Mouse (Mus musculus) heart, adult 2 months (tissue): ENCODE measurements around the gene Gnb1l. TPM values are rescaled to one million over a fixed set of nuclear protein-coding genes. Genes with fewer than 3 reads are reported as not detected.

Experiments
- DNase-seq, 2 experiments: peaks; one replicate each; pipeline ENCODE4 v3.0.0; 2021
- H3K27ac ChIP-seq: fragments of 200-600 bp; 2 replicates; pipeline ENCODE4 v1.8.1; 2022
- H3K27me3 ChIP-seq: fragments of 200-500 bp; 2 replicates; pipeline ENCODE4 v1.6.1; 2012; ENCODE audit warnings: mild to moderate bottlenecking, low read length, inconsistent platforms, mixed read lengths; ENCODE audit not compliant: control insufficient read depth, insufficient read depth
- H3K36me3 ChIP-seq: fragments of 200-500 bp; 2 replicates; pipeline ENCODE4 v1.6.1; 2012; ENCODE audit warnings: low read length, inconsistent platforms; ENCODE audit not compliant: control insufficient read depth, insufficient read depth
- H3K4me1 ChIP-seq: fragments of 200-500 bp; 2 replicates; pipeline ENCODE4 v1.6.1; 2011; ENCODE audit warnings: low read length; ENCODE audit not compliant: control insufficient read depth, insufficient read depth
- H3K4me3 ChIP-seq: fragments of 200-600 bp; 2 replicates; pipeline ENCODE4 v1.8.1; 2022
- H3K79me2 ChIP-seq: fragments of 200-500 bp; replicated peaks from 2 replicates; pipeline ENCODE4 v1.6.1; 2012; ENCODE audit warnings: mild to moderate bottlenecking, inconsistent platforms, low read length, moderate library complexity, mixed read lengths; ENCODE audit not compliant: control insufficient read depth, insufficient read depth
- H3K9ac ChIP-seq: fragments of 200-500 bp; 2 replicates; pipeline ENCODE4 v1.6.1; 2012; ENCODE audit warnings: low read depth, mild to moderate bottlenecking, control low read depth, inconsistent platforms, low read length, mixed read lengths
- CTCF ChIP-seq: fragments of 200-600 bp; IDR thresholded peaks from 2 replicates; pipeline ENCODE4 v1.8.1; 2022; ENCODE audit warnings: antibody characterized with exemption, mild to moderate bottlenecking, moderate library complexity
- EP300 ChIP-seq: fragments of 200-500 bp; IDR thresholded peaks from 2 replicates; pipeline ENCODE4 v1.6.1; 2011; ENCODE audit warnings: low read depth, low read length, control low read depth; ENCODE audit not compliant: insufficient read depth
- POLR2A ChIP-seq: fragments of 200-500 bp; IDR thresholded peaks from 2 replicates; pipeline ENCODE4 v1.6.1; 2011; ENCODE audit warnings: mild to moderate bottlenecking, low read depth, low read length, control low read depth; ENCODE audit not compliant: insufficient read depth
- WGBS: fragments of 180-500 bp; shearing (Covaris S2); methylation state at CpG from one replicate; pipeline ENCODE4 v1.1.7; 2018; 5-methylcytosine and 5-hydroxymethylcytosine counted together
- intact Hi-C: fragments of 180-260 bp; cut with DNase I; formaldehyde crosslinking; loops from one replicate; pipeline ENCODE4 v1.15.1; 2025
- polyA plus RNA-seq: library from polyadenylated mRNA; depleted of rRNA; stranded (reverse); fragments of >200 nt; gene quantifications from 2 replicates; pipeline ENCODE4 v1.2.3, GENCODE M21; 2012
- total RNA-seq, 2 experiments: library from RNA; stranded (reverse); gene quantifications; 2 replicates each; pipeline ENCODE4 v1.2.3; 2021

Gene Gnb1l
- total and polyA plus RNA-seq, 3 experiments, result 5.3 to 8.5 (median 7.4) TPM

DNA sequence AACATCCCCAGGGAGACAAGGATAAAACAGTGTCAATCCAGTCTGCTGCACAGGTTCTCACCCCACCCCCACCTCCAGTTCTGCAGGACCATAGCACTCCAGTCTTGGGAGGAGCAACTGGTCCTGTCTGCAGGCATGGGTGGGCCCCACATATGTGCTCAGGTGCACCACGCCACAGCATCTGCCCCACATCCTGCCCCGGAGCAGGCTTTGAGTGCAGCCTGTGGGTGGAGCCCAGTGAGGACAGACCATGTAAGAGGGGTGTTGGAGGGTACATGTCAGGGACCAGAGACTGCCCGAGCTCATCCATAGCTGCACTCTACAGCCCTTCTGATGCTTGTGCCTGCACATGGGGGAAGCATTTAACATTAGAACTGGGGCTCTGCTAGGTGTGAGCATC is 57.9 kb downstream of the Gnb1l start:
- intact Hi-C loops, result no loop called here
- H3K4me3 ChIP-seq, result no peak overlapping the region
- no peaks in the 10 kb centered on the region for H3K27me3 ChIP-seq
- TF ChIP-seq CTCF (no peak), POLR2A (no peak), EP300 (no peak)
- H3K79me2 ChIP-seq, result no peaks in the 10 kb centered on the region
- no peak for DNase-seq
- H3K36me3 ChIP-seq, result no peaks in the 10 kb centered on the region
- no peak overlapping the region for H3K9ac ChIP-seq
- WGBS, result 86% methylated on average over 3 of the region's 3 CpGs
- H3K27ac ChIP-seq, result no peak overlapping the region
- H3K4me1 ChIP-seq, result no peaks in the 10 kb centered on the region

- intact Hi-C loops, result no loop called here
- no peak overlapping the region for H3K4me3 ChIP-seq
- no peak overlapping the region for H3K9ac ChIP-seq
- H3K79me2 ChIP-seq, result no peaks in the 10 kb centered on the region
- 47% methylated on average over 2 of the region's 2 CpGs for WGBS
- no peak overlapping the region for H3K27ac ChIP-seq
- no peaks in the 10 kb centered on the region for H3K27me3 ChIP-seq
- no peak for TF ChIP-seq CTCF
- no peak for TF ChIP-seq POLR2A
- no peak for TF ChIP-seq EP300
- DNase-seq, result peak in 1 of 2 experiments; percentile 18
- no peaks in the 10 kb centered on the region for H3K4me1 ChIP-seq
- H3K36me3 ChIP-seq, result no peaks in the 10 kb centered on the region
Observed at GRCm38 (mm10) chr16:18564472-18564871, 66.0 kb downstream of the Gnb1l start.

- Histone ChIP-seq H3K36me3 (no peaks in the 10 kb centered on the region), H3K9ac (no peak overlapping the region), H3K4me3 (no peak overlapping the region), H3K79me2 (no peaks in the 10 kb centered on the region), H3K27me3 (no peaks in the 10 kb centered on the region), H3K27ac (no peak overlapping the region), H3K4me1 (no peaks in the 10 kb centered on the region)
- intact Hi-C loops, result no loop called here
- WGBS, result 87% methylated on average over 7 of the region's 7 CpGs
- TF ChIP-seq CTCF (no peak), EP300 (no peak), POLR2A (no peak)
- DNase-seq, result no peak
Observed at GRCm38 (mm10) chr16:18568599-18568998, 70.1 kb downstream of the Gnb1l start.

DNA sequence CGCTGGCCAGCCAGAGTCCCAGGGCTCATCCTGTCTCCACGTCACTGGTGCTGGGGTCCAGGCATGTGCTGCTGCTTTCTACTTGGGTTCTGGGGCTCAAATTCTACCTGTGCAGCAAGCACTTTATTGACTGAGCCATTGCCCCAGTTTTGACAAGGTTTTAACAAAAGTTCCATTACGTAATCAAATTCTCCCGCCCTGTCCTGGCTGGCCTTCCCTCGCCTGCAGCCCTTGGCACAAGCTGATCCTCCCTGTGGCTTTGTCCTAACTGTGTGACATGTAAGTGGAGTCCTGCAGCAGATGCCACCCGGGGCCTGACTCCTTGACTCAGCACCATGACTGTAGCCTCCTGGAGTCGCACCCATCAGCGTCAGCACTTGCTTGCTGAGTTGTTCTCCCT is 75.7 kb downstream of the Gnb1l start:
- Histone ChIP-seq H3K9ac (no peak overlapping the region), H3K27ac (no peak overlapping the region), H3K4me3 (no peak overlapping the region), H3K36me3 (no peaks in the 10 kb centered on the region), H3K79me2 (no peaks in the 10 kb centered on the region), H3K4me1 (no peaks in the 10 kb centered on the region), H3K27me3 (0 out of 2 replicates have a peak, but pooled peaks cover 1% of the 10 kb centered on the region)
- no peak for DNase-seq
- 55% methylated on average over 8 of the region's 8 CpGs for WGBS
- intact Hi-C loops, result no loop called here
- TF ChIP-seq CTCF, result no peak
- TF ChIP-seq EP300, result no peak
- no peak for TF ChIP-seq POLR2A

- intact Hi-C loops, result no loop called here
- no peaks in the 10 kb centered on the region for H3K79me2 ChIP-seq
- H3K27me3 ChIP-seq, result peaks cover 15% of the 10 kb centered on the region
- no peak for DNase-seq
- peaks cover 2% of the 10 kb centered on the region; the same call in 1 of the 2 replicates for H3K4me1 ChIP-seq
- no peak overlapping the region for H3K27ac ChIP-seq
- no peak overlapping the region for H3K9ac ChIP-seq
- 44% methylated on average over 3 of the region's 3 CpGs for WGBS
- TF ChIP-seq POLR2A, result no peak
- no peak for TF ChIP-seq EP300
- TF ChIP-seq CTCF, result no peak
- no peaks in the 10 kb centered on the region for H3K36me3 ChIP-seq
- no peak overlapping the region for H3K4me3 ChIP-seq
Observed at GRCm38 (mm10) chr16:18577071-18577470, 78.6 kb downstream of the Gnb1l start.

DNA sequence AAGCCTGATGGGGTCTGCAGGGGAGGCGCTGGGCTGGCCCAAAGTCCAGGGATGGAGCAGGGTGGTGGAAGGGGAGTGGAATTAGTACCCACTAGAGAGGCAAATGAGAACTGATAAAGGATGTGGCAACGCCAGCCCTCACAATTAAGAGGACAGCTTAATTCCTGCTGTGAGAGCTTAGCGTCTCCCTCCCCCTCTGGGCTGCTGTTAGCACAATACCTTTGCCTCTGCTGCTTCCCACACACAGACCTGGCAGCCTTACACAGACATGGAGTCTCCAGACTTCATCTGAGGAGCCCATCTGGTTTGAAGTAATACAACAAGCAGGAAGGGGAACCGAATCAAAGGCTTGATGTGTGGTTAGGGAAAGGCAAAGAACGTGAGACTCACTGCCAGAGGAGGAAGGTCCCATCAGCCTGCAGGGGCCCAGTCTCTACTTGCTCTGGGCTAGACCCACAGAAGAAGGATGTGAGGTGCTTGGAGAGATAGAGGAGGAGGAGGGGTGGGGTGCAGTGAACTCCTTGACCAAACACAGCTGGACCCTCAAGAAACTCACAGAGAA is 79.2 kb downstream of the Gnb1l start:
- peaks cover 21% of the 10 kb centered on the region for H3K27me3 ChIP-seq
- WGBS, result 52% methylated on average over 5 of the region's 5 CpGs
- no peak overlapping the region for H3K9ac ChIP-seq
- TF ChIP-seq POLR2A, result no peak
- no peak for TF ChIP-seq CTCF
- H3K4me1 ChIP-seq, result peaks cover 2% of the 10 kb centered on the region; the same call in 1 of the 2 replicates
- intact Hi-C loops, result no loop called here
- H3K36me3 ChIP-seq, result no peaks in the 10 kb centered on the region
- H3K27ac ChIP-seq, result no peak overlapping the region
- H3K4me3 ChIP-seq, result no peak overlapping the region
- no peaks in the 10 kb centered on the region for H3K79me2 ChIP-seq
- DNase-seq, result no peak
